Mouse (Mus musculus) C2C12 (cell line): ENCODE results near the gene Itgb2l. TPM values are rescaled to one million over a fixed set of nuclear protein-coding genes. Genes with fewer than 3 reads are reported as not detected.
"Not testable (repeated sequence)": the region's sequence is repeated elsewhere in the genome, so short reads cannot be mapped to it uniquely, and the experiment has no call there.

Source experiments
- H3K27me3 ChIP-seq: one replicate; pipeline ENCODE4 v1.6.1; 2011; ENCODE audit not compliant: control insufficient read depth, insufficient read depth, insufficient read length
- H3K36me3 ChIP-seq: one replicate; pipeline ENCODE4 v1.6.1; 2011; ENCODE audit not compliant: control insufficient read depth, insufficient read depth
- H3K4me3 ChIP-seq: one replicate; pipeline ENCODE4 v1.5.1; 2011; ENCODE audit warnings: mild to moderate bottlenecking, control low read depth; ENCODE audit not compliant: poor library complexity, insufficient read depth, severe bottlenecking
- H3K79me2 ChIP-seq: one replicate; pipeline ENCODE4 v1.6.1; 2011; ENCODE audit not compliant: control insufficient read depth, insufficient read depth
- H3K79me3 ChIP-seq: one replicate; pipeline ENCODE4 v1.6.1; 2011; ENCODE audit warnings: low read depth, control low read depth
- H3ac ChIP-seq: one replicate; pipeline ENCODE3; 2011; ENCODE audit warnings: low read depth; ENCODE audit not compliant: control insufficient read depth, insufficient read length
- CEBPB ChIP-seq: IDR thresholded peaks from one replicate; pipeline ENCODE4 v1.6.1; 2011; ENCODE audit warnings: low read depth, mild to moderate bottlenecking, control low read depth, moderate library complexity
- CTCF ChIP-seq: IDR thresholded peaks from one replicate; pipeline ENCODE4 v1.5.1; 2011; ENCODE audit not compliant: control insufficient read depth, insufficient read depth, insufficient read length
- FOSL1 ChIP-seq: IDR thresholded peaks from one replicate; pipeline ENCODE4 v1.8.0; 2011; ENCODE audit warnings: mild to moderate bottlenecking, low read length; ENCODE audit not compliant: poor library complexity, insufficient read depth, severe bottlenecking
- MAX ChIP-seq: IDR thresholded peaks from one replicate; pipeline ENCODE4 v1.6.1; 2011; ENCODE audit warnings: mild to moderate bottlenecking, control low read depth
- MYOD1 ChIP-seq: IDR thresholded peaks from one replicate; pipeline ENCODE4 v1.6.1; 2011; ENCODE audit warnings: low read depth; ENCODE audit not compliant: control insufficient read depth, insufficient read length
- MYOG ChIP-seq: IDR thresholded peaks from one replicate; pipeline ENCODE4 v1.6.1; 2011; ENCODE audit not compliant: control insufficient read depth, insufficient read length; ENCODE audit errors: extremely low read depth
- USF1 ChIP-seq: IDR thresholded peaks from one replicate; pipeline ENCODE4 v1.6.1; 2011; ENCODE audit warnings: low read depth, mild to moderate bottlenecking, control low read depth, moderate library complexity
- polyA plus RNA-seq: library from polyadenylated mRNA; unstranded; fragments of >200 nt; fragmentation: generic; extraction: Trizol; gene quantifications from one replicate; pipeline ENCODE4 v1.2.1, GENCODE M21; 2012; ENCODE audit warnings: missing spikeins

Gene Itgb2l
- polyA plus RNA-seq, 1 experiment: 0.12 TPM

DNA sequence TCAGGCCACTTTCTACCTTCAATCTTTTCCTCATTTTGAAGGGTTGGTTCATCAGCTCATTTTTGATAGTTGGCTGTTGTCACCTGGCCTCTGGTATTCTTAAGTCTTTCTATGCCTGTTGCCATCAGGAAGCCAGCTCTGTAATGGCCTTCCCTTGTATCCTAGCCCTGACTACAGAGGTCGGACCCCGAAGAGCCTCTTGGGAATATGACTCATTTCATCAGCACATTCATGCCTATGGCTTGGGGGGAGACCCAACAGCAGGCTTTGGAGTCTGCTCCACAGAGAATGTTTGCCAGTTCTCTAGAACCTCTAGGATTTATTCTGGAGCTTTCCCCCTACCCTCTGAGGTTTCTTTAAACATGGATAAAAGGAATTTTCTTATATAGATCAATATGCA is 15.9 kb upstream of the Itgb2l start:
- H3K36me3 ChIP-seq: no peaks in the 10 kb centered on the region
- H3ac ChIP-seq: no peak overlapping the region
- H3K27me3 ChIP-seq: peaks cover 3% of the 10 kb centered on the region
- TF ChIP-seq CEBPB (no peak), USF1 (no peak), CTCF (no peak), MAX (no peak), MYOG (no peak), MYOD1 (no peak), FOSL1 (no peak)
- H3K79me3 ChIP-seq: no peaks in the 10 kb centered on the region
- no peaks in the 10 kb centered on the region for H3K79me2 ChIP-seq
- no peak overlapping the region for H3K4me3 ChIP-seq

DNA sequence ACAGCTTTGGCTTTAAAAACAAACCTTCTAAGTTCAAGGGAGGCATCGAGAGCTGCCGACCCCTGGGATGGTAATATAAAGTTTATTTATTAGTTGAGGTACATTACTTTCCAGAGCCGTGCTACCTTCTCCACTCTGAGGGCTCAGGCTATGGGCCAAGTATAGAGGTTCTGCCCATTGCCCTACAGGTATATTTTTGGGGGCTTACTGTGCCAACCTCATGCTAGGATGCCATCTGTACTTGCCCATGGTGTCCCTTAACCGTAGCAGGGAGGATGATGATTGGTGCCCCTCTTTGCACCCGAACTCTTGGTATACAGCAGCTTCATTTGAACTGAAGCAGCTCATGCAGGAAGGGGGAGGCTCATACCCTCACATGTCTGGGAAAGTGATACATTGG is 14.2 kb upstream of the Itgb2l start:
- H3K79me2 ChIP-seq: no peaks in the 10 kb centered on the region
- no peaks in the 10 kb centered on the region for H3K36me3 ChIP-seq
- no peak overlapping the region for H3ac ChIP-seq
- H3K27me3 ChIP-seq: peaks cover 3% of the 10 kb centered on the region
- no peak for TF ChIP-seq MYOG
- no peak for TF ChIP-seq CTCF
- no peak for TF ChIP-seq FOSL1
- no peak for TF ChIP-seq CEBPB
- no peak for TF ChIP-seq MYOD1
- no peak overlapping the region for H3K4me3 ChIP-seq
- H3K79me3 ChIP-seq: no peaks in the 10 kb centered on the region

DNA sequence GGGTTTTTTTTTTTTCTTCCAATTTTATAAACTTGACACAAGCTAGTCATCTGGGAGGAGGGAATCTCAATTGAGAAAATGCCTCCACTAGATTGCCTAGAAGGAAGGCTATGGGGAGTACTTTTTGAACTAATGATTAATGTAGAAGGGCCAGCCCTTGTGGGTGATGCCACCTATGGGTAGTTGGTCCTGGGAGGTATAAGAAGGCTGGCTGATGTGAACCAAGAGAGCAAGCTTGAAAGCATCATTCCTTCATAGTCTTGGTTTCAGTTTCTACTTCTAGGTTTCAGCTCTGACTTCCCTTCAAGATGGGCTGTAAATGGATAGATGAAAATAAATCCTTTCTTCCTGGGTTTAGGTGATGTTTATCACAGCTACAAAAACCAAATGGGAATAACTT is 10.7 kb upstream of the Itgb2l start:
- Histone ChIP-seq H3K36me3 (no peaks in the 10 kb centered on the region), H3ac (no peak overlapping the region), H3K27me3 (no peaks in the 10 kb centered on the region), H3K79me3 (no peaks in the 10 kb centered on the region), H3K79me2 (no peaks in the 10 kb centered on the region), H3K4me3 (no peak overlapping the region)
- TF ChIP-seq MYOG: no peak
- no peak for TF ChIP-seq FOSL1
- no peak for TF ChIP-seq MAX
- TF ChIP-seq CTCF: no peak
- TF ChIP-seq CEBPB: no peak
- TF ChIP-seq USF1: no peak
- no peak for TF ChIP-seq MYOD1

DNA sequence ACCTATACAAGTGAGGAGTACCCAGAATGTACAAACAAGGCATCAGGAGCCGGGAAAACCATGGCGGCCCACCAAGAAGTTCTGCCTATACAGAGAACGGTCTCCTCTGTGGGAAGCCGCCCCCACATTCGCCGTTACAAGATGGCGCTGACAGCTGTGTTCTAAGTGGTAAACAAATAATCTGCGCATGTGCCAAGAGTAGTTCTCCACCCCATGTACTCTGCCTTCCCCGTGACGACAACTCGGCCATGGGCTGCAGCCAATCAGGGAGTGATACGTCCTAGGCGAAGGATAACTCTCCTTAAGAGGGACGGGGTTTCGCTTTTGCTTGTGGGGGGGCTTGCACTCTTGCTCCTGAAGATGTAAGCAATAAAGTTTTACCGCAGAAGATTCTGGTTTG is 7.5 kb upstream of the Itgb2l start:
- H3ac ChIP-seq, H3K79me3 ChIP-seq, H3K27me3 ChIP-seq, H3K36me3 ChIP-seq, H3K79me2 ChIP-seq, H3K4me3 ChIP-seq: not testable (repeated sequence)

DNA sequence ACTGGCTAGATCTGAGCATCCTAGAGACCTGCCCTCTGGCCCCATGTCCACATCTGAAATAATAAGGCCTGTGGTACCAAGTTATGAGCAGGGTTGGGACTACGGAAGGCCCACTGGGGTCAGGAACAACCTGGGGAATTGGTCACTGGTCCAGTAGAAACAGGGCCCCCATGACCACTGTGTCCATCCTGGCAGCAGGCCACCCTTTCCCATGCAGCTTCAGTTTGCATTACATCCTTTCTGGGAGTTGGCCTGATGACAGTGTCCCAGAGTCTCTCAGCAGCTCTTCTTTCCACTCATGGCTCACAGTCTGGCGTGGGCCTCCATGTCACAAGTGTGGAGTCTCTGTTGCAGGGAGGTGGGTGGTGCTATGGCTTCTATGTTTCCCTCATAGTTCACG is 1.6 kb downstream of the Itgb2l start:
- H3K79me2 ChIP-seq: no peaks in the 10 kb centered on the region
- H3K27me3 ChIP-seq: peaks cover 6% of the 10 kb centered on the region
- no peaks in the 10 kb centered on the region for H3K36me3 ChIP-seq
- no peak for TF ChIP-seq MAX
- TF ChIP-seq MYOG: no peak
- no peak overlapping the region for H3ac ChIP-seq
- H3K79me3 ChIP-seq: no peaks in the 10 kb centered on the region
- H3K4me3 ChIP-seq: no peak overlapping the region

DNA sequence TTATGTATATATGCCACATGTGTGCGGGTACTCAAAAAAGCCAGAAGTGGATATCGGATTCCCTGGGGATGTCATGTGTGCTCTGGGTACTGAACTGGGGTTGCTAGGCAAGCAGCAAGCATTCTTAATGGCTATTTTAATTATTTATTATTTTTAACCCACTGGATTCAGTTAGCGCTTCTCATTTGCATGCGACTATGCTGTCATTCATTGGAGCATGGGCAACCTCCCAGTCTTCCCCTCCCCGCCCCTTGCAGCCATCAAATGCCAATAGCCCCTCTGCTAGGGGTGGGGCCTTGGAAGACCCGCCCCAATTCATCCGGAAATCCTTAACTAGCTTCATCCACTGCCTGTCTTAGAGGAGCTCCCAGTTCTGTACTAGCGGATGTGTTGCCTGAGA is 2.5 kb downstream of the Itgb2l start:
- TF ChIP-seq MAX (no peak), CTCF (no peak), USF1 (no peak), CEBPB (no peak), MYOG (no peak), FOSL1 (no peak), MYOD1 (no peak)
- Histone ChIP-seq H3K27me3 (no peaks in the 10 kb centered on the region), H3ac (no peak overlapping the region), H3K79me2 (no peaks in the 10 kb centered on the region), H3K79me3 (no peaks in the 10 kb centered on the region), H3K36me3 (no peaks in the 10 kb centered on the region), H3K4me3 (no peak overlapping the region)
